Mouse (Mus musculus) hindbrain, embryonic 11.5 days (tissue): ENCODE measurements around the gene Mcub. TPM values are rescaled to one million over a fixed set of nuclear protein-coding genes. Genes with fewer than 3 reads are reported as not detected.

ENCODE experiments used
- ATAC-seq: fragments of 200-750 bp; cut with Nextera tagmentation; 2 replicates; pipeline ENCODE4 v1.8.0; 2017; ENCODE audit warnings: mild to moderate bottlenecking, moderate TSS enrichment, moderate library complexity; ENCODE audit not compliant: low FRiP score
- DNase-seq: peaks from one replicate; pipeline ENCODE4 v3.0.0-alpha.2; 2015; ENCODE audit warnings: low spot score
- H3K27ac ChIP-seq: fragments of 300-500 bp; sonication (generic); 2 replicates; pipeline ENCODE4 v1.5.1; 2014; ENCODE audit warnings: mild to moderate bottlenecking, low read depth, low read length
- H3K27me3 ChIP-seq: fragments of 300-500 bp; sonication (generic); 2 replicates; pipeline ENCODE4 v1.6.1; 2014; ENCODE audit warnings: mild to moderate bottlenecking, low read length, moderate library complexity, mixed read lengths; ENCODE audit not compliant: control insufficient read depth, insufficient read depth
- H3K36me3 ChIP-seq: fragments of 300-500 bp; sonication (generic); 2 replicates; pipeline ENCODE4 v1.6.1; 2014; ENCODE audit warnings: mild to moderate bottlenecking, low read length, moderate library complexity, mixed read lengths; ENCODE audit not compliant: control insufficient read depth, insufficient read depth
- H3K4me1 ChIP-seq: fragments of 300-500 bp; sonication (generic); replicated peaks from 2 replicates; pipeline ENCODE4 v1.6.1; 2014; ENCODE audit warnings: low read length, mixed read lengths; ENCODE audit not compliant: control insufficient read depth, insufficient read depth
- H3K4me2 ChIP-seq: fragments of 300-500 bp; sonication (generic); replicated peaks from 2 replicates; pipeline ENCODE4 v1.6.1; 2014; ENCODE audit warnings: mild to moderate bottlenecking, low read depth, low read length
- H3K4me3 ChIP-seq: fragments of 300-500 bp; sonication (generic); 2 replicates; pipeline ENCODE4 v1.5.1; 2014; ENCODE audit warnings: low read depth, low read length
- H3K9ac ChIP-seq: fragments of 300-500 bp; sonication (generic); 2 replicates; pipeline ENCODE4 v1.6.1; 2014; ENCODE audit warnings: low read depth, low read length
- H3K9me3 ChIP-seq: fragments of 300-500 bp; sonication (generic); 2 replicates; pipeline ENCODE4 v1.6.1; 2016; ENCODE audit warnings: low read length; ENCODE audit not compliant: control insufficient read depth
- WGBS: fragments of 180-500 bp; shearing (Covaris S2); extraction: QIAGEN DNeasy Blood & Tissue Kit; methylation state at CpG from one replicate; pipeline ENCODE4 v1.1.7; 2014; 5-methylcytosine and 5-hydroxymethylcytosine counted together
- polyA plus RNA-seq: library from polyadenylated mRNA; unstranded; fragments of >200 nt; fragmentation: Nextera tagmentation; extraction: Ambion mirVana; gene quantifications from 2 replicates; pipeline ENCODE4 v1.2.1, GENCODE M21; 2014

The Mcub gene
- polyA plus RNA-seq, 1 experiment from 2014 or later, result 1.7 TPM

- ATAC-seq (no peak), DNase-seq (no peak)
- H3K27me3 ChIP-seq, result no peaks in the 10 kb centered on the region
- no peak overlapping the region for H3K9ac ChIP-seq
- 84% methylated on average over 6 of the region's 6 CpGs for WGBS
- H3K4me3 ChIP-seq, result no peak overlapping the region
- no peaks in the 10 kb centered on the region for H3K4me1 ChIP-seq
- H3K9me3 ChIP-seq, result no peaks in the 10 kb centered on the region
- no peak overlapping the region for H3K27ac ChIP-seq
- no peak overlapping the region for H3K4me2 ChIP-seq
- no peaks in the 10 kb centered on the region for H3K36me3 ChIP-seq
These were observed 73.4 kb downstream of the Mcub start for GRCm38 (mm10) chr3:129896591-129896990.

- H3K36me3 ChIP-seq, result no peaks in the 10 kb centered on the region
- no peak overlapping the region for H3K27ac ChIP-seq
- no peak overlapping the region for H3K4me3 ChIP-seq
- 92% methylated on average over 3 of the region's 3 CpGs for WGBS
- DNase-seq (no peak), ATAC-seq (no peak)
- H3K4me1 ChIP-seq, result no peaks in the 10 kb centered on the region
- no peaks in the 10 kb centered on the region for H3K27me3 ChIP-seq
- H3K9ac ChIP-seq, result no peak overlapping the region
- H3K4me2 ChIP-seq, result no peak overlapping the region
- no peaks in the 10 kb centered on the region for H3K9me3 ChIP-seq
These were observed 76.9 kb downstream of the Mcub start for GRCm38 (mm10) chr3:129893143-129893542.

- WGBS, result 86% methylated on average over 5 of the region's 5 CpGs
- H3K36me3 ChIP-seq, result no peaks in the 10 kb centered on the region
- H3K9ac ChIP-seq, result no peak overlapping the region
- no peak for DNase-seq
- H3K27me3 ChIP-seq, result no peaks in the 10 kb centered on the region
- H3K4me2 ChIP-seq, result no peak overlapping the region
- ATAC-seq, result no peak
- no peak overlapping the region for H3K27ac ChIP-seq
- no peak overlapping the region for H3K4me3 ChIP-seq
- no peaks in the 10 kb centered on the region for H3K4me1 ChIP-seq
- H3K9me3 ChIP-seq, result no peaks in the 10 kb centered on the region
These were observed 78.0 kb downstream of the Mcub start for GRCm38 (mm10) chr3:129892003-129892402.

- H3K4me3 ChIP-seq, result no peak overlapping the region
- DNase-seq (no peak), ATAC-seq (no peak)
- H3K27me3 ChIP-seq, result no peaks in the 10 kb centered on the region
- H3K4me2 ChIP-seq, result no peak overlapping the region
- H3K36me3 ChIP-seq, result no peaks in the 10 kb centered on the region
- no peak overlapping the region for H3K9ac ChIP-seq
- H3K4me1 ChIP-seq, result no peaks in the 10 kb centered on the region
- H3K27ac ChIP-seq, result no peak overlapping the region
- WGBS, result 90% methylated on average over 13 of the region's 13 CpGs
- H3K9me3 ChIP-seq, result no peaks in the 10 kb centered on the region
These were observed 82.1 kb downstream of the Mcub start for GRCm38 (mm10) chr3:129887779-129888517.

GRCm38 (mm10) chr3:129886430-129886829, 83.6 kb downstream of the Mcub start:
- Histone ChIP-seq H3K27ac (no peak overlapping the region), H3K9me3 (no peaks in the 10 kb centered on the region), H3K36me3 (no peaks in the 10 kb centered on the region), H3K9ac (no peak overlapping the region), H3K4me3 (no peak overlapping the region), H3K27me3 (no peaks in the 10 kb centered on the region), H3K4me1 (no peaks in the 10 kb centered on the region), H3K4me2 (no peak overlapping the region)
- ATAC-seq (no peak), DNase-seq (no peak)
- 83% methylated on average over 5 of the region's 5 CpGs for WGBS

GRCm38 (mm10) chr3:129885577-129885976, 84.4 kb downstream of the Mcub start:
- Histone ChIP-seq H3K4me3 (no peak overlapping the region), H3K9ac (no peak overlapping the region), H3K27me3 (no peaks in the 10 kb centered on the region), H3K9me3 (no peaks in the 10 kb centered on the region), H3K36me3 (no peaks in the 10 kb centered on the region), H3K4me2 (no peak overlapping the region), H3K4me1 (no peaks in the 10 kb centered on the region), H3K27ac (no peak overlapping the region)
- 91% methylated on average over 9 of the region's 9 CpGs for WGBS
- no peak for DNase-seq
- no peak for ATAC-seq

GRCm38 (mm10) chr3:129880925-129881593, 88.9 kb downstream of the Mcub start:
- Histone ChIP-seq H3K27ac (no peak overlapping the region), H3K4me2 (no peak overlapping the region), H3K27me3 (no peaks in the 10 kb centered on the region), H3K36me3 (no peaks in the 10 kb centered on the region), H3K4me3 (no peak overlapping the region), H3K4me1 (no peaks in the 10 kb centered on the region; the same call in 1 of the 2 replicates), H3K9me3 (no peaks in the 10 kb centered on the region), H3K9ac (no peak overlapping the region)
- DNase-seq (no peak), ATAC-seq (no peak)
- 85% methylated on average over 8 of the region's 8 CpGs for WGBS

GRCm38 (mm10) chr3:129879913-129880312, 90.1 kb downstream of the Mcub start:
- Histone ChIP-seq H3K27me3 (no peaks in the 10 kb centered on the region), H3K36me3 (no peaks in the 10 kb centered on the region), H3K27ac (no peak overlapping the region), H3K4me3 (no peak overlapping the region), H3K9me3 (no peaks in the 10 kb centered on the region), H3K4me1 (no peaks in the 10 kb centered on the region; the same call in 1 of the 2 replicates), H3K4me2 (no peak overlapping the region), H3K9ac (no peak overlapping the region)
- DNase-seq (no peak), ATAC-seq (no peak)
- 74% methylated on average over 2 of the region's 2 CpGs for WGBS
